Mouse (Mus musculus) limb, embryonic 11.5 days (tissue): ENCODE measurements at regions not wholly inside any gene's neighbourhood (a gene's known extent, or its start where the extent isn't known, plus 50 kb on each side); places are given as distances from the start of the nearest gene placed in this dataset.

Experiments
- ATAC-seq: fragments of 200-750 bp; cut with Nextera tagmentation; 2 replicates; pipeline ENCODE4 v1.8.0; 2017; ENCODE audit warnings: low read depth; ENCODE audit not compliant: insufficient number of reproducible peaks, low FRiP score, low TSS enrichment
- DNase-seq: peaks from one replicate; pipeline ENCODE4 v3.0.0-alpha.2; 2015; ENCODE audit warnings: low spot score
- H3K27ac ChIP-seq: fragments of 300-500 bp; sonication (generic); replicated peaks from 2 replicates; pipeline ENCODE4 v1.5.1; 2014; ENCODE audit warnings: low read depth, mild to moderate bottlenecking, low read length
- H3K27me3 ChIP-seq: fragments of 300-500 bp; sonication (generic); 2 replicates; pipeline ENCODE4 v1.6.1; 2014; ENCODE audit warnings: mild to moderate bottlenecking, low read length, mixed read lengths; ENCODE audit not compliant: control insufficient read depth, insufficient read depth
- H3K36me3 ChIP-seq: fragments of 300-500 bp; sonication (generic); 2 replicates; pipeline ENCODE4 v1.6.1; 2014; ENCODE audit warnings: mild to moderate bottlenecking, low read length, moderate library complexity, mixed read lengths; ENCODE audit not compliant: control insufficient read depth, insufficient read depth
- H3K4me1 ChIP-seq: fragments of 300-500 bp; sonication (generic); 2 replicates; pipeline ENCODE4 v1.6.1; 2014; ENCODE audit warnings: low read length, mixed read lengths; ENCODE audit not compliant: control insufficient read depth, insufficient read depth
- H3K4me2 ChIP-seq: fragments of 300-500 bp; sonication (generic); 2 replicates; pipeline ENCODE4 v1.6.1; 2014; ENCODE audit warnings: low read depth, mild to moderate bottlenecking, moderate library complexity; ENCODE audit not compliant: severe bottlenecking
- H3K4me3 ChIP-seq: fragments of 300-500 bp; sonication (generic); 2 replicates; pipeline ENCODE4 v1.5.1; 2014; ENCODE audit warnings: low read depth, low read length
- H3K9ac ChIP-seq: fragments of 300-500 bp; sonication (generic); 2 replicates; pipeline ENCODE4 v1.6.1; 2014; ENCODE audit warnings: mild to moderate bottlenecking, low read length
- H3K9me3 ChIP-seq: fragments of 300-500 bp; sonication (generic); 2 replicates; pipeline ENCODE4 v1.6.1; 2016; ENCODE audit warnings: low read length; ENCODE audit not compliant: control insufficient read depth
- WGBS: fragments of 180-500 bp; shearing (Covaris S2); extraction: QIAGEN DNeasy Blood & Tissue Kit; methylation state at CpG from one replicate; pipeline ENCODE4 v1.1.7; 2014; 5-methylcytosine and 5-hydroxymethylcytosine counted together

DNA sequence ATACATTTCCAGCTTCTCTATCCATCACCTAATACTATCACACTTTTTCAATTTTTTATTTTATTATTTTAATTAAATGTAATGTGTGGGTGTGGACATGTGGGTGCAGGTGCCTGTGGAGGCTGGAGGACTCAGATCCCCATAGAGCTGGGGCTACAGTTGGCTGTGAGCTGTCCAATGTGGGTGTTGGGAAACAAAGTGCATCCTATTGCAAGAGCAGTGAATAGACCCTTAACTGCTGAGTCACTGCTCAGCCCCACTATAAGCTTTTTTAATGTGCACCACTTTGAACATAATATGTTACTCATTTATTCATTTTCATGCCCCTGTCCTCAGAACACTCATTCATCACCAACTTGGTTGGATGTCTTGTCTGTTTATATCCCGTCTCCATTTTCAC is 110.4 kb downstream of the Avpr1a start:
- H3K4me3 ChIP-seq, result no peak overlapping the region
- DNase-seq, result no peak
- no peaks in the 10 kb centered on the region for H3K36me3 ChIP-seq
- H3K27me3 ChIP-seq, result no peaks in the 10 kb centered on the region
- H3K4me2 ChIP-seq, result no peak overlapping the region
- H3K4me1 ChIP-seq, result no peaks in the 10 kb centered on the region
- no peak overlapping the region for H3K27ac ChIP-seq
- 94% methylated on average over 1 of the region's 1 CpGs for whole genome bisulfite sequencing
- no peak for ATAC-seq
- no peaks in the 10 kb centered on the region for H3K9me3 ChIP-seq
- H3K9ac ChIP-seq, result no peak overlapping the region

DNA sequence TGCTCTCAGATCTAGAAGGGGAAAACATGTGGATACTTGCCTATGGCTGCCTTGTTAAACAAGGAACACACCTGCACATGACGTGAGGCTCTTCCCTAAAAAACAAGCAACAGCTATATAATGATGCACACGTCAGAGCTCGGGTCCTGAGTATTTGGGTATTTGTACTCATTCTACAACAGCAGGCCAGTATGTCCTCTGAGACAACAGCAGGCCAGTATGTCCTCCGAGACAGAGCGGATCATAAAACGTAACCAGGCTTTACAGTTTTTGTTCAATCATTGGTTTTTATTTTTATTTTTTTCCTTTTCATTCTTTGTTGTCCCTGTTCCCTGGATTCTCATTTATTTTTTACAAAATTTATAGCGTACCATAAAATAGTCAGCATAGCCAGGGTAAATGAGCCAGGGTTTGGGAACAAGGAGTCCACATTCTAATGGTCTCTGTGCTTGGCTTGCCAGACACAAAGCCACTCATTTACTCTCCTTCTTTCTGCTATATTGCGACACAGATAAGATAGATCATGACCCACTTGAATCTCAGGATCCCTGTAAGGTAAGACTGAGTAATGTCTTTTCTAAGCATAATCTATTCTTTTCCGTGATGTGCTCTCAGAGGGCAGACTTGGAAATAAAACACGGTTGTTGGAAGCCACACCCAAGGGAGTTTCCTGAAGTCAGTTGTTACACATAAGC is 111.8 kb downstream of the Avpr1a start:
- Histone ChIP-seq H3K4me3 (no peak overlapping the region), H3K4me2 (no peak overlapping the region), H3K9me3 (no peaks in the 10 kb centered on the region), H3K27ac (no peak overlapping the region), H3K27me3 (no peaks in the 10 kb centered on the region), H3K36me3 (no peaks in the 10 kb centered on the region), H3K4me1 (no peaks in the 10 kb centered on the region), H3K9ac (no peak overlapping the region)
- ATAC-seq (no peak), DNase-seq (no peak)
- 84% methylated on average over 10 of the region's 10 CpGs for WGBS

GRCm38 (mm10) chr10:122561924-122562323 is 113.6 kb downstream of the Avpr1a start:
- no peaks in the 10 kb centered on the region for H3K36me3 ChIP-seq
- no peak overlapping the region for H3K9ac ChIP-seq
- WGBS, result 89% methylated on average over 3 of the region's 3 CpGs
- no peaks in the 10 kb centered on the region for H3K9me3 ChIP-seq
- ATAC-seq (no peak), DNase-seq (no peak)
- no peaks in the 10 kb centered on the region for H3K27me3 ChIP-seq
- H3K4me1 ChIP-seq, result no peaks in the 10 kb centered on the region
- H3K4me2 ChIP-seq, result no peak overlapping the region
- no peak overlapping the region for H3K4me3 ChIP-seq
- no peak overlapping the region for H3K27ac ChIP-seq

- no peak overlapping the region for H3K9ac ChIP-seq
- H3K27me3 ChIP-seq, result no peaks in the 10 kb centered on the region
- H3K4me1 ChIP-seq, result no peaks in the 10 kb centered on the region
- H3K27ac ChIP-seq, result no peak overlapping the region
- no peak overlapping the region for H3K4me3 ChIP-seq
- H3K36me3 ChIP-seq, result no peaks in the 10 kb centered on the region
- DNase-seq (no peak), ATAC-seq (no peak)
- no peaks in the 10 kb centered on the region for H3K9me3 ChIP-seq
- 73% methylated on average over 6 of the region's 6 CpGs for WGBS
- no peak overlapping the region for H3K4me2 ChIP-seq
Observed at GRCm38 (mm10) chr10:122562542-122562941, 114.2 kb downstream of the Avpr1a start.

DNA sequence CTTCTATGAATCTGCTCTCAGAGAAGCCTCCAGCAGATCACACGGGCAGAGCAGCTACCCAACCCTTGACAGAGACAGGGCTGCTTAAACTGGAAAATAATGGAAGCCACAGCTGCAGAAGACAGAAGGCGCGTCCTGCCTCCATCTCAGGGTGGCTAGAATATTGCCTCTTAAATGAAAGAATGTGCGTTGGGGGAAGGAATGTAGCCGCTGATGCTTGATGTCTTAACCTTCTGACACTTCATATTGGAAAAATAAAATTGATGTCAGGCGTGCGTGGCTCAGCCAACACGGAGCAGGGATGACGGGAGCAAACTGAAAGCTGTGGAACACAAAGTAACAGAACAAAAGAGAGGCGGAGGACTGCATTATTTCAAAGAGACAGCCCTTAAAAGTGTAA is 114.6 kb upstream of the Ppm1h start:
- no peaks in the 10 kb centered on the region for H3K36me3 ChIP-seq
- no peak overlapping the region for H3K4me2 ChIP-seq
- H3K4me1 ChIP-seq, result no peaks in the 10 kb centered on the region
- WGBS, result 40% methylated on average over 10 of the region's 10 CpGs
- no peaks in the 10 kb centered on the region for H3K27me3 ChIP-seq
- H3K4me3 ChIP-seq, result no peak overlapping the region
- ATAC-seq (no peak), DNase-seq (peak; percentile 31)
- no peak overlapping the region for H3K27ac ChIP-seq
- H3K9me3 ChIP-seq, result no peaks in the 10 kb centered on the region
- no peak overlapping the region for H3K9ac ChIP-seq

DNA sequence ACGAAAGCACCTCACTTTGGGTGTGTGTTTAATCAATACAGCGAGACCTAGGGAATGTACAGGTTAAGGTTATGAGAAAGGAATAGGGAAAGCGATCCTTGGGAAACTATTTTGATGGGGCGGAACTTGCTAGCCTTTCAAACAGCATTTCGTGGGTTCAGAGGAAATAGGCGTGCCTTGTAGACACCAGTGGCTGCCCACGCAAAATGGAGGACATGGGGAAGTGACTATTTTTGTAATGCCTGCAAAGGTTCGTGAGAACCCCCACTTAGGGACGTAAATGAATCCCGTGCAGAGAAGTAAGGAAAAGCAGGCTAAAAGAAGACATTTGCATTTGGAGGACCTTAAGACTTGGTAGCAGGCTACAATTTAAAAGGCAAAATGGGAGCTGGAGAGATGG is 114.1 kb upstream of the Ppm1h start:
- Histone ChIP-seq H3K36me3 (no peaks in the 10 kb centered on the region), H3K9me3 (no peaks in the 10 kb centered on the region), H3K27me3 (no peaks in the 10 kb centered on the region), H3K4me2 (no peak overlapping the region), H3K27ac (no peak overlapping the region), H3K4me3 (no peak overlapping the region), H3K9ac (no peak overlapping the region), H3K4me1 (no peaks in the 10 kb centered on the region)
- no peak for ATAC-seq
- 86% methylated on average over 10 of the region's 10 CpGs for WGBS
- DNase-seq, result no peak

GRCm38 (mm10) chr10:122566601-122567000 is 112.0 kb upstream of the Ppm1h start:
- 54% methylated on average over 4 of the region's 4 CpGs for WGBS
- no peak for DNase-seq
- ATAC-seq, result no peak
- peaks cover 5% of the 10 kb centered on the region for H3K4me1 ChIP-seq
- no peak overlapping the region for H3K4me3 ChIP-seq
- no peaks in the 10 kb centered on the region for H3K9me3 ChIP-seq
- H3K27ac ChIP-seq, result no peak overlapping the region
- no peak overlapping the region for H3K4me2 ChIP-seq
- no peaks in the 10 kb centered on the region for H3K36me3 ChIP-seq
- no peaks in the 10 kb centered on the region for H3K27me3 ChIP-seq
- H3K9ac ChIP-seq, result no peak overlapping the region

GRCm38 (mm10) chr10:122569546-122570202 is 108.9 kb upstream of the Ppm1h start:
- Histone ChIP-seq H3K4me1 (peaks cover 5% of the 10 kb centered on the region), H3K4me2 (no peak overlapping the region), H3K9me3 (no peaks in the 10 kb centered on the region), H3K27ac (no peak overlapping the region), H3K36me3 (no peaks in the 10 kb centered on the region), H3K9ac (no peak overlapping the region), H3K4me3 (no peak overlapping the region), H3K27me3 (no peaks in the 10 kb centered on the region)
- DNase-seq, result no peak
- no peak for ATAC-seq
- WGBS, result 70% methylated on average over 13 of the region's 13 CpGs
